Mouse (Mus musculus): ENCODE measurements around the gene Sh2b3.
A peak's percentile ranks its signal among the peaks of the same experiment; 100 is the strongest.
"Not testable (repeated sequence)": the region's sequence is repeated elsewhere in the genome, so short reads cannot be mapped to it uniquely, and the experiment has no call there.

Sh2b3 gene

DNA sequence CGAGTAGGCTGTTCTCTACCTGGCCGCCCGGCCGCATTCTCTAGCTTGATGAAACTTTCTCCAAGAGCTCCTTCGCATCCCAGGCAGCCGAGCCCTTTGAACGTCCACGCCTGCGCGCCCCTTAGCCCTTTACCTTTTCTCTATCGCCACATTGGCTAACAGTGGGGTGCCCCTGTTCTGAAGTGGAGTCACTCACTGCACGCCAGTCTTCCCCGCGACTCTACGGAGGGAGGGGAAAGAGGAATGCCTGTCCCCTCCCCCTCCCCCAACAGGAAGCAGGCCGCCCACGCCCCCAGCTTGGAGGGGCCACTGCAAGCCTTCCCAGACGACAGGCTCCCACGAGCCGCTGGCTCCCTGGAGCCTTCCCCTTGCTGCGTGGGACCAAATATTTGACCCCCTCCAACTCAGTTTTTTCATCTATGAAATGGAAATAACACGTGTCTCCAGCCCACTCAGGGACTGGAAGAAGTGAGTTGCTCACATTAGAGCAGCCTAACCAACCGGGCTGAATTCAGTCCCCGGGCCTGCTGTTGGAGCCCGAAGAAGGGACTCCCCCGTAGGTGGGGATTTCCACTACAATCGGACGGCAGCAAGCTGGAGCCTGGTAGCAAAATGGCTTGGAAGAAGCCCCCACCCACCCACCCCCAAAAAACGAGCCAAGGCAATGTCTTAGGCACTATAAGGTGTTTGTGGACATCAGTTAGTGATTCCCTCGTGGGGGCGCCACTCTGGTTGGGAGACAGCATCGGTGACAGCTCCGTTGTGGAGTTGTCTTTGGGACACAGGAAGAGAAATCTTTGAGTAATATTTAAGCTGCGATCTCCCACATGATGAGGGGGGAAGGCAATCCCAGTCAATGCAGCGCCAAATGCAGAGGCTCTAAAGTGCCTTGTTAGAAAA, at the start of gene Sh2b3:
Sh2b3 (minus strand) TSS at position 206 of the 900 bp plus-strand sequence.
- DNase-seq (ENCODE audit: low spot score), result peak; percentile 42

DNA sequence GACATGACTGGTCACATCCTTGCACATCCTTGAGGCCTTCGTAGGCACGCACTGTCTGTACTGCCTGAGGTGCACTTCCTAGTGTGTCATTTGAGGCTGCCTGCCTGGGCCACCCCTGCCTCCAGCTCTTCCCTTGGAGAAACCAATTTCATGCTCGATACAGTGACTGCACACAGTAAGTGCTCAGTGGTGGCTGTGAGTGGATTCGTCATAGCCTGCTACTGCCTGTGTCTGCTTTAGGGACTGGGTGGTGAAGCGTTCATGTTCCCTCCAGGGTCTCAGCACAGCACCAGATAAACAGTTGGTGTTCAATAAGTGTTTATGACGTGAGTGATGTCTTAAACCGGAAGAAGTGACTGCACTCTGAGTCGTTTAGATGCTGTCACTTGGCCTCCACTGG, 45.9 kb upstream of the Sh2b3 start:
- DNase-seq (ENCODE audit: low spot score), result no peak

DNA sequence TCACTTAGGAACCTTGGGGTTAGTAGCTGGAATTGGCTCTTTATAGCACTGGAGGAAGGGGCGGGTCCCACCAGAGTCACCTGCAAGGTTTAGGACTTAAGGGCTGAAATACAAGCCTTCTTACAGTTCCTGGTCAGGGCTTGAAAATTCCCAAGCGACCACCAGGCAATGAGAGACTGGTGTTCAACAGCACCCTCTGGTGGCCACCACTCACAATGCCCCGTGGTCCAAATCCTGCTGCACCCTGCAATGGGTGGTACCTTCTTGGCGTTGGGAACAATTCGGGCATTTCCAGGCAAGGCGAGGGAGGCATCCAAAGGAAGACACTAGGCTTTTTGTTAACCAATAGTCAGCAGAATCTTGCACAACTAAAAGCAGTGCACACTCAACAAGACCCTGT, 41.8 kb upstream of the Sh2b3 start:
- peak; percentile 25 for DNase-seq (ENCODE audit: low spot score)

DNA sequence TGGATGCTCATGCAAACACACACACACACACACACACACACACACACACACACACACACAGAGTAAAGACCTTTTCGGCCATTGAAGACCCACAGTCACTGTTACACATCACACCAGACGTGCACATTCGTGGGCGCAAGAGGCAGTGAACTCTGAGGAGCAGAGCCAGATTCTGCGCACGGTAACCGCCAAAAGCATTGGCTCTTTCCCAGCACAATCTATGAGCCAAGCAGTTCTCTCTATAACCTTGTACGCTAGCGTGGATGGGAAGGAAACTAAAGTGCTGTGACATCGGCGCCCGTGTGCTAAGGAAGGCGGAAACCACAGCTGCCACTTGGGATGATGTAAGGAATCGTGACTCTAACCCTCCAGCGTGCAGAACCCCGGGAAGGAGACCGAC, 41.3 kb upstream of the Sh2b3 start:
- DNase-seq (ENCODE audit: low spot score), result no peak

DNA sequence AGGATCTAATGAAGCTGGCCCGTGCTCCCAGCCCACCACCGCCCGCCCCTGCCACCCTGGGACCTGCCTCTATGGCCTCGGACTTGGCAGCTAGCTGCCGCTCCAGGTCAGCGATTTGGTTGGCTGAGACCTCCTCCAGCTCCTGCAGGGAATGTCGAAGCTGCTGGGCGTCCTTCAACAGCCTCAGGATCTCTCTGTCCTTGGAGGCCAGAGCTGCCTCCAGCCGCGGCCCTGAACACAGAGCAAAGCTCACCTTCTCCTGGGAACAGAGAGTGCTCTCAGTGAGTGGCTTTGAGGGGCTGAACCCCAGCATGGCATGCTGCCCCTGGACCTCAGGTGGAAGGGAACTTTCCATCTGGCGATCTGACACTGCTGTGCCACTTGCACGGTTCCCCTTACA, 39.5 kb upstream of the Sh2b3 start:
- DNase-seq (ENCODE audit: low spot score), result no peak

DNA sequence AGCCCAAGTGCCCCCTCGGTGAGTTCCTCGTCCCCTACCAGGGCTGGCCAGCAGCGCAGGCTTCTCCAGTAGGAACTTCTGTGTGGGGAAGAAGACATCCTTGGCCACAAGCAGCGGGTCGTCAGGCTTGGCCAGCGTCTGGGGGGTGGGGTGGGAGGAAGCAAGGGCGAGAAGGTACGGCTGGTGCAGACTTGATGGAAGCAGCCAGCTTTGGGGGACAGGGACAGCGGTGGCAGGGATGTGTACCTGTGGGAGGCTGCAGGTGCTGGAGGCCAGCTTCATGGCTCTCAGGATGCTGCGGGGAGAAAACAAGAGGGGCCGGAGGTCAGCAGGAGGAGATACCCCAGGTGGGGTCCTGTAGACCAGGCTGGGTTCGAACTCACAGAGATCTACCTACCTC, 37.6 kb upstream of the Sh2b3 start:
- no peak for DNase-seq (ENCODE audit: low spot score)

DNA sequence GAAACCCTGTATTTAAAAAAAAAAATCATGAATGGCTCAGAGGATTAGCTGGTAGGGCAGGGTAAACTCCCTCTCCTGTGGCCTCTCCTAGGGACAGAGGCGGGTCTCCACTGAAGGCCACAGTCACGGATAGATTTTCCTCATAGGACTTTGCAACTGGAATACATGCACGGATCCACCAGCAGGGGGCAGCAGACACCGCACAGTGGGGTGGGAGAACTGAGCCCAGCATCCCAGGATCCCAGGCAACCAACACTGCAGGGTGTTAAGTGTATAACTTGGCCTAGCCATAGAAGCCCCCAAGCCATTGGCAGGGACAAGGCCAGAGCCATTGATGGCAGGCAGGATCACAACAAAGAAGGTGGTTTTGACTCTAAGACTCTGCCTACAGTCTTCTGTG, 34.7 kb upstream of the Sh2b3 start:
- peak; percentile 22 for DNase-seq (ENCODE audit: low spot score)

DNA sequence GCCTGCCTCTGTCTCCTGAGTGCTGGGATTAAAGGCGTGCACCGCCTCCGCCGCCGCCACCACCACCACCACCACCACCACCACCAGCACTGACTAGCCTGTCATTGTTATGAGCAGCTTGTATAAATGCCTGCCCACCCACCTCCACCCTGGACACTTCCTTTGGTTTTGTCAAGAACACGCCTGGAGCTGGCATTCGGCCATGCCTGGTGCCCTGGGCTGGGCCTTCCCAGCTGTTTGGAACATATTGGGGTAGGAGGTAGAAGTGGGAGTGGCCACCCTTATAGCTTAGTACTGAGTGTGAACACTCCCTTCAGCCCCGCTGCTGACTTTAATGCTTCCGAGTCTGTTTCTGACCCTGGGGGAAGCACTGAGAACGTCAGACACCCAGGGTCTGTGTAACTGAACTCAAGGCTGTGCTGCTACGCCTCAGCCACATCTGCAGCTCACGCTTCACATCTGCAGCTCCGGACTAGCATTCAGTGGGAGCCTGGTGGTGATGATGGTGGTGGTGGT, 34.1 kb upstream of the Sh2b3 start:
- DNase-seq (ENCODE audit: low spot score), result no peak

DNA sequence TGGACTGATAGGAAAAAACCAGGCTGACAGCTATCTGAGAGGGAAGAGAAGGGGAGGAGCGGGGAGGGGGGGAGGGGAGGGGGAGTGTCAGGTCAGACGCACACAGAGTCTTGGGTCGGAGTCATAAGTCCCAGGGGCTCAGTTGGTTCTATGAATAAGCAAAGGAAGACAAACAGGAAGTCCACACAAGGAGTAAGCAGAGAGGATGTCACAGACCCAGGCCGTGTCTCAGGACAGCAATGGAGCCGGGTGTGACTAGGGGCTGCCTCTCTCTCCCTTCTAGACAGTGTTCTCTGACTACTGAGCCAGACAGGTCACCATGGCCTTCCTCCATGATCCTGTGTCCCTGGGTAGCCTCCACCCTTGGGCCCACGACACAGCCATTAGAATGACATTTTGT, 33.4 kb upstream of the Sh2b3 start:
- DNase-seq (ENCODE audit: low spot score), result no peak

DNA sequence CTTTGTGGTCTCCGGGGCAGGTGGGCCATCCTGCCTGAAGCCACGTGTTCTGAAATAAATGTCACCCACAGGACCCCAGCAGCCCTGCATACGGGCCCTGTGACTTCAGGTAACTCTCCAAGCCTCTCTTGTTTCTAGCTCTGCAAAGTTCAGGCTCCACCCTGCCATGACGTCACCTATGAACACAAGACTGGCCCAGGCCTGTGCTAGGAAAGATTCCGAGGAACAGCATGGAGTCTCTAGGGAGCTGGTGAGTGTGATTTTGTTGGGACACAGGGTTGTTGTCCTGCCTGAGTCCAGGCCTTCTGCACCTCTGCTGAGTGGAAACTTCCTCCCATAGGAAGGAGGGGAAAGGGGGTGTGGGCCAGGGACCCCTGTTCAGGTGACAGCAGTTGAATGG, 30.5 kb upstream of the Sh2b3 start:
- no peak for DNase-seq (ENCODE audit: low spot score)

DNA sequence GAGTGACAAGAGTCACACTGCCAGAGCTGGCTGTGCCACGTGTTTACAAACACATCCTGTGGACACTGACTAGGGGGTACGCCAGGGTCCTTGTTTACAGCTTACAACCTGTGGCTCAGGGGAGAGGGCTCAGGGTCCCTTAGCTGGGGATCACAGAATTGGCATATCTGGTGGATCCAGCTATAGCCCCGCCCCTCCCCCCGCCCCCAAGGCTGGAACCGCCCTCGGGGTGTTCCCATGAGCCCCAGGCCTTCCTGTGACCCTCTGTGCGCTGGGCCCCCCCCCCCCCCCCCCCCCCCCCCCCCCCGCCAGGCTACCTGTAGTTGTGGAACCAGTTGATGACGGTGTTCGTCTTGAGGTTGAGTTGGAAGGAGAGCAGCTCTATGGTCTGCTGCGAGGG, 26.9 kb upstream of the Sh2b3 start:
- DNase-seq (ENCODE audit: low spot score), result no peak

DNA sequence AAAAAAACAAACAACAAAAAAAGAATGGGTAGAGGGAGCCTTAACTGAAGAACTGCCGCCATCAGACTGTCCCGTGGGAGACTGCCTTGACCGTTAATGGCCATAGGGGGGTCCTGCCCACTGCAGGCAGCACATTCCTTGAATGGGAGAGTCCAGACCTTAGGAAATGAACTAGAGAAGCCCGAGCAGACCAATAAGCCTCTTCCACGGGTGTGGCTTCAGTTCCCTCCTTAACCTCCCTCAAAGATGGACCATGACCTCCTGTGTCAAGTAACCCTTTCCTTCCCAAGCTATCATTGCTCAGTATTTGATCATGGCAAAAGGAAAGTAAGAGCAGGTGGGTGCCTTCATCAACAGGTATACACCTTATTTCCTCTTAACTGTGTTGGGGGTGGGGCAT, 24.5 kb upstream of the Sh2b3 start:
- no peak for DNase-seq (ENCODE audit: low spot score)

DNA sequence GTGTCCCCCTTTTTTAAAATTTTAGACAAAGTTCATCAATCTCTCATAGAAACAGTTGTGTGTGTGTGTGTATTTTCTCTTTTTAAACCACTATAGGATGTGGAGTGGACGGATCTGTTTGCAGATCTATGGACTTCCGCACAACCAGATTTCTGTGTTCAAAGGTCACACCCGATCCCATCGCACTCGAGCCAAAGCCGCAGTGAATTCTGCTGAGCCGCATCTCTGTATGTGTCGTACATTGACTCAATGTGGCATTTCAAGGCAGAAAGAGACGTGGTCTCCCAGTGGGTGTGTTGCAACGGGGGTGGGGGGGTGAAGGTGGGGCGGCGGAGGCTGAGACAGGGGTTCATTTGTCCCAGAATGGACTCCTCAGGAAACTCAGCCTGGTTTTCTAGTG, 21.0 kb upstream of the Sh2b3 start:
- DNase-seq (ENCODE audit: low spot score), result no peak

DNA sequence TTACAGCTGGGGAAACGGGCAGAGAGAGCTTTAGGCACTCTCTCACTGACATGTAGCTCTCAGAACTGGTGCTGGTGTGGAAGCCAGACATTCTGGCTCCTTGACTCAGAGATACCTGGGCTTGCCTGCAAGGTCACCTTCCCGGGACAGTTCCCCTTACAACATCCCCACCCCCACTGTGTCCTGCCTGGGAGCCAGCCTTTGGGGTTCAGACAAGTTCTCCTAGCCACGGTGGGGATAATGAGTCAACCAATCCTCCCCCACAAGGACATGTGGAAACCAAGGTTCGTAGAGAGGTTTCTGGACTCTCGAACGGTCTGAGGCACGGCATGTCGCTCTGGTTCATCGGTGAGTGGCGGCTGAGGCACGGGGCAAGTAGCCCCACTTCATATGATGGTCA, 19.3 kb upstream of the Sh2b3 start:
- no peak for DNase-seq (ENCODE audit: low spot score)

DNA sequence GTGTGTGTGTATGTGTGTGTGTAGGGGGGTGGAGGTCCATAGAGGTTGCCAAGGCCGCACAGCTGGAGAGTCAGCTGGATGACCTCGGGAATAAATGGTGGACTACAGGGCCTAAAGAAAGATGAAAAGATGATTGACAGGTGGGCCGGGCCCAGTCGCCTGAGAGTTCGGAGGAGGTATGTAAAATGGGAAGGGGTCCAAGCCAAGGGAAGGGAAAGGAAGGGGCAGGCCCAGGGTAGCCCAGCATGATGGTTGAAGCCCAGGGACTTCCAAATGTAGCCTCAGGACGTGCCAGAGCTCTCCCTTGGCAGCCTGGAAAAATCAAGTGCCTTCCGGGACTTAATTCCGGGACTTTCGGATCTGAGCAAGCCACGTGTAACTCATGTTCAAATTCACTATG, 17.3 kb upstream of the Sh2b3 start:
- no peak for DNase-seq (ENCODE audit: low spot score)

DNA sequence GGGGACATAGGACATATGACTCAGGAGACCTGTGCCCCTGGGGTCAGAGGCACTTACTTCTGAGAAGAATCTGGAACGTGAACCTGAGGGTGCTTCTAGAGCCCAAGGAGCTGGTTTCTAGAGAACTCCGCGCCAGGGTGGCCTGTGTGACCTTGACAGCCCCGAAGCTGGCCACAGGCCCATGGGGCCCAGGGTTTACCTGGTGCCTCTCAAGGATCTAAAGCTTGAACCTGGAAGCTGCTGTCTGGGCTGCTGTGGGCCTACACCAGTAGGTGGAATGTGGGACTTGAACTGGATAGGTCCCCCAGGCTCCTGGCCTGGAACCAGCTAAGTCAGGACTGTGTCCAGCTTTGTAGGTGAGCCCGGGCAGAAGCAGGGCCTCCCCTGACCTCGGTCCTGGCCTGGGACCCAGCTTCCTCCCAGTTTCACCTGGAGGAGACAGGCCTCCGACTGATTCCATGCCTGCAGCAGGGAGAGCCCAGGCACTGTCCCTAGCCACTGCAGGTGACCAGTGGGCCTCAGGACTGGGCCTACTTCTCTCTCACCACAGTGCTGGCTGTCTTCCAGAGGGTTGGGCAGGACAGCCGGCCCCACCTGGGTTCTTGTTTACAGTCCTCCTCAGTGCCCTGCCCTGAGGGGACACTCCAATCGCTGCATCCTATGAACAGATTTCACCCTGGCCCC, 16.1 kb upstream of the Sh2b3 start:
- no peak for DNase-seq (ENCODE audit: low spot score)

DNA sequence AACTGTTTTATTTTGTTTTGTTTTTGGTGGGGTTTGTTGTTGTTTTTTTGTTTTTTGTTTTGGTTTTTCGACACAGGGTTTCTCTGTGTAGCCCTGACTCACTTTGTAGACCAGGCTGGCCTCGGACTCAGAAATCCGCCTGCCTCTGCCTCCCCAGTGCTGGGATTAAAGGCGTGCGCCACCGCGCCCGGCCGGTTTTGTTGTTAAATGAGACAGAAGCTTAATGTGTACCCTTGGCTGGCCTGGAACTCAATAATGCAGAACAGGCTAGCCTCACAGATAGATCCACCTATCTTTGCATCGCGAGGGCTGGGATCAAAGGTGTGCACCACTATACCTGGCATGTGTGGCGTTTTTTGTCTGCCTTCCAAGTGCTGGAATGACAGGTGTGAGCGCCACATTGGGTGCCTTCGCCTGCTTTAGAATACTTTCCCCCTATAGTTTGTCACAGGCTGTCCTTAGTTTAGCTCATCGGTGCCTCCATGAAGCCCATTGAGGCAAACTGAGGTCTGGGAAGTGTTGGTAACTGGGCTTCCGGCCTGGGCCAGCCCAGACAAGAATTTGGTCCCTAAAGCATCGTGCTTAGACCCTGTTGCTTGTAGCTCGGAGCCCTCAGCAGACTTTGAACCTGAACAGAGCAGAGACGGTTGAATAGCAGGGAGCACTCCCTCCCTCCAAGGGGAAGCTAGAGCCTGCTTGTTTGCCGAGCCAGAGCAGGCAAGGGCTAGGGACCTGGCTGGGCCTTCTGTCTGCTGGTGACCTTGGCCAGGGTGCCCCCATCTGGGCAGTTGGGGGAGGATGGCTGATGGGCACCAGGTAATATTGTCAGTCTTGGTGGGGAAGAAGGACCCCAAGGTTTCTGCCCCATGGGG, 12.3 kb upstream of the Sh2b3 start:
- no peak for DNase-seq (ENCODE audit: low spot score)

DNA sequence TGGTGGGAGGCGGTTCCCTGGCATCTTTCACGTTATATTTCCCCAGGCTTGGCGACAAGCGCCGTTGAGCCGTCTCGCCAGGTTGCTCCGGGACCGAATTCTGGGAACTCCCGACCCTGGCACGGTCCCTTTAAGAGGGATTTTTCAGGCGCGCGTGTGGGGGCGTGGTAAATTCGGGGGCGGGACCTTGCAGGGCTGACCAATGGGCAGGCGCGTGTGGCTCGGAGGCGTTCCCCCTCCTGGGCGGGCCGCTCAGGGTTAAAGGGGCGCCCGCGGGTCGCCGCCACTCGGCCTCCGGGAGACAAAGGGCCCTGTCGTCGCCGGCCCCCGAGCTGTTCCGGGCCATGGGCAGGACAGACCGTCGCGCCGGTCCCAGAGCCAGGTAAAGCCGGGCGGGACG, 11.3 kb upstream of the Sh2b3 start, which contains the start of gene Pheta1:
Pheta1 (plus strand) TSS at position 242 of the 400 bp plus-strand sequence.
- peak; percentile 82 for DNase-seq (ENCODE audit: low spot score)

DNA sequence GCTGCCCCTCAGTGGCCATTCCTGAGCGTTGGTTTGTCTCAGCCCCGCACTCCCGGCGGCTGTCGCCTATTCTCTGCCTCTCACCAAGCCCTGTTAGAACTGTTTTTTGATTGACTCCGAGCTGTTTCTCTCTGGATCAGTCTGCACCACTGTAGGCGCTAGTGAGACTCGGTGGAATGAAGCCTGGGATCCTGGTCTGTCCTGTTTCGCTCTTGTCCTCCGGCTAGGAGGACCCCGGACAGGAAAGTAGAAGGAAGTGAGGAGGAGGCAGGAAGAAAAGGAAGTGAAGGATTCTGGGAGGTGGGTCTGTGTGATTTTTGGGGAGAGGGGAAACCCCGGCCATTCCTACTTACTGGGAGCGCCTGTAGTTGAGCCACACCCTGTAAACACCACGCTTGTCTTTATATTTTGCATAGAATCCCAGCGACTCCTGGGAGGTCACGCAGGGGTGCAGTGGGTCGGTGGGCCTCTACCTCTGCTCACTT, 10.6 kb upstream of the Sh2b3 start:
- DNase-seq (ENCODE audit: low spot score), result peak; percentile 30

DNA sequence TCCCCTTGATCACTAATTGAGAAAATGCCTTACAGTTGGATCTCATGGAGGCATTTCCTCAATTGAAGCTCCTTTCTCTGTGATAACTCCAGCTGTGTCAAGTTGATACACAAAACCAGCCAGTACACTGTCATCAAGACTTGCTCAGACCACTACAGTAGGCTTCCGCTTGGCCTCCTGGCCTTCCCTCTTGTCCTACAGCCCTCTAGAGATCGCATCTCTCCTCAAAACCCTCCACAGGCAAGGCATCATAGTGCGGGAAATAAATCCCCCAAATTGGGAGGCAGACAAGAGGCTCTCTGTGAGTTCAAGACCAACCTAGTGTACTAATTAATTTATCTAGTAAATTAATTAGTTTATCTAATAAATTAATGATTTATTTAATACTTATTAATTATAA, 9.8 kb upstream of the Sh2b3 start:
- not testable (repeated sequence) for DNase-seq (ENCODE audit: low spot score)

DNA sequence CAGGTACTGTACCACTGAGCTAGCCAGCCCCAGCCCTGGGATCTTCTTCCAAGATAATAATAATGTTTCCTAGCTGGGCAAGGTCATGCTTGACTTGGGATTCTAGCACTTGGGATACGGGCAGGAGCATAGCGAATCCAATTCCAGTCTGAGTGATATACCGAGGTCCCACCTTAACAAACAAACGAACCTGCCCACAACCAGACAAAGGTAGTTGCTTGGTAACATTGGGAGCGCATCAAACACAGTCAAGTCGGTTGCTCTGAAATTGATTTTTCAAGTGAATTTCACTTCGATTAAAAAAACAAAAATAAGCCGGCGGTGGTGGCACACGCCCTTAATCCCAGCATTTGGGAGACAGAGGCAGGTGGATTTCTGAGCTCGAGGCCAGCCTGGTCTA, 8.9 kb upstream of the Sh2b3 start:
- DNase-seq (ENCODE audit: low spot score), result no peak

DNA sequence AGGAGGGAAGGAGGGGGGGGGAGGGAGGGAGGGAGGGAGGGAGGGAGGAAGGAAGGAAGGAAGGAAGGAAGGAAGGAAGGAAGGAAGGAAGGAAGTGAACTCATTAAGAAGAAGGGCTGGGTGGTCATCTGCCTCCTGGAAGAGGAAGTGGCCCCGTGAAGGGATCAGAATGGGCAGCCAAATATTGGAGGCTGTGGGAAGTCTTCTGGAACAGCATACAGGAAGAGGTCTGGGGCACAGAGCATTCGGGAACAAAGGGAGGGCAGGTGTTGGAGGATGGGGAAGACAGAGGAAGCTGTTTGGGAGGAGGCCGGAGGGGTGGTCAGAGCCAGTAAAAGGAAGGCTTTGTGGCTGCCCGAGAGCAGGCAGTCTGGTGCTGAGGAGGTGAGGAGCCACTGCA, 7.9 kb upstream of the Sh2b3 start:
- DNase-seq (ENCODE audit: low spot score), result no peak

Data from T-cell, adult 2 months (primary cell).